Comparison of ENCODE assay signal across 9 mouse cellular contexts in genomic region chr3:37952891-37953290, GRCm38 (mm10).
A peak's percentile ranks its signal among the peaks of the same experiment; 100 is the strongest.
DNase-seq lines count a peak whose midpoint lies in the region; ATAC-seq and TF ChIP-seq lines count a peak whose summit lies in the region.
"Had no signal": no experiment of that assay in that cellular context is flagged by ENCODE, and none has a peak within 500 bp of the region (broad histone marks: within the 10 kb centered on the region; RNA-seq: fewer than 3 reads in every experiment).

No protein-coding gene starts in this region.

- peak; percentile 57 for DNase-seq in gastrocnemius, adult 2 months
- no peak for DNase-seq in gastrocnemius, postnatal 14 days
- peak; percentile 40 for DNase-seq in retina, embryonic 14.5 days (ENCODE audit: low spot score)
- DNase-seq in retina, postnatal 1 day: no peak
- DNase-seq in cerebellum, postnatal 36 days: peak; percentile 25 to 29
- DNase-seq in lung, adult 18-20 months: peak; percentile 38 to 50

- TF ChIP-seq CTCF in gastrocnemius, adult 2 months (IDR thresholded peaks at IDR 0.05): peak; percentile 80

- intact Hi-C loops in gastrocnemius, adult 2 months (cut with DNase I): loop anchor here (2.0 to 10.0 kb wide), 2 partner anchors 310 to 478 kb away; no protein-coding TSS in a partner anchor
- intact Hi-C loops in gastrocnemius, postnatal 14 days (cut with DNase I; ENCODE audit: low total_unique reads): loop anchor here (10.0 kb wide), 1 partner anchor 308 kb away; no protein-coding TSS in a partner anchor

- no peak for ATAC-seq in erythroid progenitor cell, adult 5-6 weeks (replicated peaks; ENCODE audit: low FRiP score, poor library complexity, severe bottlenecking)
- ATAC-seq in granulocyte monocyte progenitor cell, adult 5-6 weeks (replicated peaks; ENCODE audit: poor library complexity, severe bottlenecking): no peak

- no peak overlapping the region for H3K27ac ChIP-seq in gastrocnemius, adult 2 months
- H3K27ac ChIP-seq: neural tube, embryonic 12.5 days had no signal

- no peak overlapping the region for H3K4me3 ChIP-seq in gastrocnemius, adult 2 months
- H3K4me3 ChIP-seq: neural tube, embryonic 12.5 days had no signal

Comparison
In these comparisons a context has a peak if more than half of its experiments do, and no peak if none do; other contexts are left out.
1. DNase-seq: peak in gastrocnemius, adult 2 months (single experiment), retina, embryonic 14.5 days (single experiment), cerebellum, postnatal 36 days (2 of 2) and lung, adult 18-20 months (2 of 2); none in gastrocnemius, postnatal 14 days (single experiment) and retina, postnatal 1 day (single experiment).